Comparison of ENCODE assay signal across 25 mouse cellular contexts in genomic region chr11:116677711-116678441, GRCm38 (mm10). TPM values are rescaled to one million over a fixed set of nuclear protein-coding genes. Genes with fewer than 3 reads are reported as not detected.
"Had no signal": no experiment of that assay in that cellular context is flagged by ENCODE, and none has a peak within 500 bp of the region (broad histone marks: within the 10 kb centered on the region; RNA-seq: fewer than 3 reads in every experiment).

No protein-coding gene starts in this region.

- H3K27ac ChIP-seq: limb, embryonic 12.5 days; limb, embryonic 15.5 days; liver, embryonic 14.5 days; neural tube, embryonic 12.5 days; neural tube, embryonic 15.5 days had no signal

- H3K4me3 ChIP-seq: limb, embryonic 12.5 days; limb, embryonic 15.5 days; neural tube, embryonic 12.5 days; neural tube, embryonic 15.5 days had no signal

- DNase-seq: kidney, adult 9 months; kidney, postnatal 14 days; kidney, postnatal 4 days; left cerebral cortex, postnatal 4 days; liver, postnatal 0 days; lung, embryonic 14.5 days; lung, postnatal 10 days; lung, postnatal 4 days; midbrain, embryonic 14.5 days; right cerebral cortex, adult 18-20 months; right cerebral cortex, postnatal 14 days; right cerebral cortex, postnatal 4 days; thymus, adult 2 months; thymus, postnatal 14 days; thymus, postnatal 4 days had no signal

- H3K27me3 ChIP-seq: limb, embryonic 12.5 days; limb, embryonic 15.5 days; neural tube, embryonic 12.5 days; neural tube, embryonic 15.5 days had no signal

- H3K4me2 ChIP-seq: limb, embryonic 12.5 days; limb, embryonic 15.5 days; liver, embryonic 11.5 days; lung, embryonic 14.5 days; midbrain, embryonic 11.5 days; neural tube, embryonic 12.5 days; neural tube, embryonic 15.5 days had no signal

RNA-seq across cellular contexts. Expression of gene Cygb, which starts 23.8 kb away (rescaled TPM):
- total RNA-seq: megakaryocyte progenitor cell, adult 5-6 weeks; megakaryocyte-erythroid progenitor cell, adult 5-6 weeks had no signal

RNA-seq across cellular contexts. Expression of gene Prcd, which starts 24.5 kb away (rescaled TPM):
- total RNA-seq: midbrain, postnatal 0 days had no signal
